Mouse (Mus musculus): ENCODE results near the gene Arsg.

Arsg gene

DNA sequence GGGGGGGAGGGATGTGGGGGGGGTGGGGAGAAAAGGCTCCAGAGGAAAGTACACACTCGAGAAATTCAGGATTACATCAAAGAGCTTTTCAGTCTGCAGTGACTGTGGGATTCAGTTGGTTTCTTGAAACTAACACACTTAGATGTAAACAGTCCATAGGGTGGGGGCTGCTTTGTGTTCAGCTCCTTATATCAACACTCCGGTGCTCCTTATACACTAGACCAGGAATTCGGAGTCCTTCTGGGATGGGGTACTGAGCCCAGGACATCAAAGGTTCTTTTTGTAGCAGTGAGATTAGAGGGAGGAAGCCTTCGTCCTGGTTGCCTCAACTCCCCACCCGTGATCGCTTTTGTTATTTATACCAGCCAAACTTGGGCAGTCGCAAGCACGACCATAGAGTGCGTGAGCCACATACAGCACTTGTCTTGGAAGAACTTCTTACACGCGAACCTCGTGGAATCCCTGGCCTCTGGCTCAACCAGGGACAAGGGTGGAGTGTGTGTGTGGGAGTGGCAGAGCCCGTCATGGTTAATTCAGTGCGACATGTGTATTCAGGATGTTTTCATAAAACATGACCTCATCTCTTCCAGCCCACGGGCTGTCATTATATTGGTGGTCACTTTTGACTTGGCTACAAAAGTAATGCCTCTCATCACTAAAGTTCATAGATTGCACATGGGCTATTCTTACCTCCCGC, 73.3 kb downstream of the Arsg start:
- no peak for DNase-seq

DNA sequence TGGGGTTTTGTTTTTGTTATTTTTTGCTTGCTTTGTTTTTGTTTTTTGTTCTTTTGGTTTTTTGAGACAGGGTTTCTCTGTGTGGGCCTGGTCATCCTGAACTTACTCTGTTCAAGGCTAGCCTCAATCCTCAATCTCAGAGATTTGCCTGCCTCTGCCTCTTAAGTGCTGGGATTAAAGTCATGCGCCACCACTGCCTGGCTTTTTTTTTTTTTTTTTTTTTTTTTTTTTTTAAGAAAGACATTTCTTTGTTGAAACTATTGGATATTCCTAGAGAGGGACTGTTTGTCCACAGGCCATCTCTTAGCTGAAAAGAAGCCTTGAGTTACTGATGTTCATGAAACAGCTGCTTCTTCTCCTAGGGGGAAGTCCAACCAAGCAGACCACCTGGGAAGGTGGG, 74.5 kb downstream of the Arsg start:
- no peak for DNase-seq

DNA sequence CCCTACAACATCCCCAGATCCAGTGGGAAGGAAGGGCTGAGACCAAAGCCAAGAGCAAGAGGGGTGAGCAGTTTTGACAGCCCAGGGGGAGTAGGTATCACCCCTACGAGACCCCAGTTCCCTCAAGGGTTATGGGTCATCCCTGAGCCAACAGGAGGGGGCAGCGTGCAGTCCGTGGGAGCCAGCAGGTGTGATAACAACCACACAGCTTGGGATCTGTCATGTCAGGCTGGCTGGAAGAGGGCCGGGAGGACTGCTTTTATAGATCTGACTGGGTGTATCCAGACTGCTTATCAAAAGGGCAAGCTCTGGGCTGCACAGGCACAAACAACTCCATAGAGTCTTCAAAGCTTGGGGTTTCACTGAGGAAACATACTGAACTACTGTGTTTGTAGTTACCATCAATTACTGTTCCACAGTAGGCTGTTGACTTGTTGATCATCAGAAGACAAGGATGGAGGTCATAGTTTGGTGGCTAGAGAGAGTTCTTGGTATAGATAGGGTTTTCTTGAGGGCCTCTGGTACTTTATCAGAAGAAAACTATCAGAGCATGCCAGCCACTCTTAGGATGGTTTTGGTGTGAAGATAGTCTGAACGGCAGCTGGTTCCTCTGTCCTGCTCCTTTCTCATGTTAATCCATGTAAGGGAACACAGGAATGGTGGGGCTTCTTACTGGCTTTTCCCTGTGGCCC, 76.6 kb downstream of the Arsg start:
- no peak for DNase-seq

DNA sequence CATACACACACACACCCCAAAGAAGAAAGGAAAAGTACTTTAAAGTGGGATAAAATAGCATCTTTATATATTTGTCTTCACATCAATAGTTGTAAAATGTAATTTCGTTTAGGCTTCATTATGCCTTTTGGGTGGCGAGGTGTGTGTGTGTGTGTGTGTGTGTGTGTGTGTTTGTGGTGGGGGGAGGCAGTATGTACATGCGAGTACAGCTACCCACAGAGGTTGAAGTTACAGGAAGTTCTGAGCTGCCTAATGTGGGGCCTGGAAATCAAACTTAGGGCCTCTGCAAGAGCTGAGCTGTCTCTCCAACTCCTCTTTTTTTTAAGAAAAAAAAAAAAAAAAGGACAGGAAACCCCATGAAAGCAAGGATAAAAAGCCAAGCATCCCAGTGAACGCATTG, 80.7 kb downstream of the Arsg start:
- peak; percentile 35 for DNase-seq

DNA sequence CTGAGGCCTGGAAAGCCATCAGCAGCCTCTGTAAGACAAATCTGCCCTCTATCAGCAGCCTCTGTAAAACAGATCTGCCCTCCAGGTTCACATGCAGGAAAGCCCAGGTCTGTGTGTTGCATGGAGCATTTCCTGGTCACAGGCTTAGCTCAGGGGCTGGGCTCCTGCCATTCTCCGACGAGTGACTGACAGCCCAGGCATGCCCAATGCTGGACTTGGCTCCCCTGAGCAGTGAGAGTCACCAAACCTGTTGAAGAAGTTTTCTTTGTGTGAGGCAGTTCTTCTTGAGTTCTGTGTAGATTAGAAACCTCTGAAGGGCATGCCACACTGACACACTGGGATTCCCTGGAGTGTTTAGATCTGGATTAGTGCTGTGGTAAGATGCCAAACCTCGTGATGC, 81.3 kb downstream of the Arsg start:
- DNase-seq, result peak; percentile 12

DNA sequence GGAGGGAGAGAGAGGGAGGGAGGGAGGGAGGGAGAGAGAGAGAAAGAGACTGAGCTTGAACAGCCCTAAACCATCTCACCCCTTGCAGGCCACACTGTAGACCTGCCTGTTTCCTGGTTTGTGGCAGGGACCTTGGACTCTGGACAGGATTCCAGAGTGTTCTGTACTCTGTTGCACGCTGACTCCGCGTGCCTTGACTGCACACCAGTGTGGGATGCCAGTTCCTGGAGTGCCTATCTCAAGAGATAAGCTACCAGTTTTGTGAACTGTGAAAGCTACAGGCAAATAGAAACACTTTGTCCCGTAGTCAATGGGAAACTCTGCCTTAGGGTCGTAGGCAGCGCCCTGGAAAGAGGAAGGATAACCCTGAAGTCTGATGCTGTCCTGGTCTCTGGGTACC, 83.0 kb downstream of the Arsg start:
- DNase-seq, result no peak

DNA sequence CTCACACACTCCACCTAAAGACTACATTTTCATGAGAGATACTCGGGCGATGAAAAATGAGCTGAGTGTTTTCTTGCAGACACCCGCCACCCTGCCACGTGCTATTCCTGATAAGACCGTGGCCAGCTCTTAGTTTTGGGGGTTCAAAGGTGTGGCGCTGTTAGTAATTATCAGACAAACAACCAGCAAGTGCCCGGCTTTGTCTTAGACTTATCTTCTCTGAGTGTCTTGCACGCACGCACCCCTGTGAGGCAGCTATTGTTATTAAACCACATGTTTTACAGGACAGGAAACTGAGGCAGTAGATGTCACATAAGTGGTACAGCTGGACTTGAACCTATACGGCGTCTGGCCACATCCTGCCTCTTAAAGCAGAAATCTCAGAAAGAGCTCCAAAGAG, 84.2 kb downstream of the Arsg start:
- no peak for DNase-seq

DNA sequence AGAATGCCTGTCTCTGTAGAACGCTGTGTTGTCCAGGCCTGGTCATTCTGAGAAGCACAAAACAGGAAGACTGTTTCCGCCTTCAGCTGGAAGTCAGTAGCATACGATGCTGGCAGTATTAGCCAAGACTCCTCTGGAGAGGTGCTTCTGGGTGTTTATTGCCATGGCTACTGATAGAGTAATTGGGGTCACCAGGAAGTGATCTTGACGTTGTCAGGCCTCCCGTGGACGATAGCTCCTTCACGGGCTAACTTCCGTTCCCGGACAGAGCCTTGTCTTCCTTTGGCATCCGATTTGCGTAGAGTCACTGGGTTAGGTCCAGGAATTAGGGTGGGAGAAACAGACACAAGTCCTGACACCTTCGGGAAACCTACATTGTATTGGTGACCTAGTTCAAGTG, 86.1 kb downstream of the Arsg start:
- no peak for DNase-seq

DNA sequence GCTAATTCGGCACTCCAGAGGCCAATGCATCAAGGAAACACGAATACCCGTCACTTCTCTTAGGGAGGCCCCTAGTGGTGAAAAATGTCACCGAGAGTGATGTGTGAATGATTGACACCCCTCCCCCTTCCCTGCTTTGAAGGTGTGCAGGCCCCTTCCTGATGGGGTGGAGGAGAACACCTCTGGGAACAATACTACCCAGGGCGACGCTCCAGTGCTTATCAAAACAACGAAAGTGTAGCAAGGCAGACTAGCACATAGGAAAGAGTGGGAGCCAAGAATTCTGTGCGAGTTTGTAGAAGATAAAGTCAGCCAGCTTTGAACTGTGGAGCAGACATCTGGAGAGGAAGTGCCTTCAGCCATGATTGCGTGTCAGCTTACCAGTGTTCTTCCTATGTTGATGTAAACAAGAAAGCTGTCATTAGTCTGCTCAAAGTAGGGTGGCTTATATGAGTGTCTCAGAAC, 87.7 kb downstream of the Arsg start:
- DNase-seq, result peak; percentile 80

DNA sequence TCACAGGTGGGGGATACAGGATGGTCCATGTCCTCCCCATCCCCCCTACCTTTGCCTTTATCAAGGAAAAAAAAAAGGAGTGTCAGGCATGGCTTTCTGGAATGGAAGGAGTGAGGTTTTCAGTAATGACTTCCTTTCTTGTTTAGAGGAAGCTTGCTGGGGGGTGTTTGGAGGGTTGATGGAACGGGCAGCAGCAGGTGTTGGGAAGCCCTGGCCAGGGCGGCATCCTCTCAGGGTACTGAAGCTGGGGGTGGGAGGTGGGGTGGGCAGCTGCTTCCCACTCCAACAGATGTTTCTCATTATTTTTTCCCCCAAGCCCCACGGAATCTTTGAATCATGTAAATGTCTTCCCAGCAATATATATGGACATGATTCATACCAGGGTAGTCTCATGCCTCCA, 88.3 kb downstream of the Arsg start:
- no peak for DNase-seq

DNA sequence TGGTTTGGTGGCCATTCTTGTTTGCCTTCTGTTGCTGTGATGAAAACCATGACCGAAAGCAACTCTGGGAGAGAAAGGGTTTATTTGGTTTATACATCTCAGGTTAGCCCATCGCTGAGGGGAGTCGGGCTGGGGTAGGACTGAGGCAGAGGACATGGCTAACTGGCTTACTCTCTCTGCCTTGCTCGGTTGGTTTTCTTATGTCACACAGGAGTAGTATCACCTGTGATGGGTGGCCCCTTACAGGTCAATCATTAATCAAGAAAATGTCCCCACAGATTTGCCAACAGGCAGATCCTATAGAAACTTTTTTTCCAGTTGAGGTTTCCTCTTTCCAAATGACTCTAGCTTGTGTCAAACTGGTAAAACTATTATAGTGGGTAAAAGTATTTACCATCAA, 90.5 kb downstream of the Arsg start:
- DNase-seq, result no peak

DNA sequence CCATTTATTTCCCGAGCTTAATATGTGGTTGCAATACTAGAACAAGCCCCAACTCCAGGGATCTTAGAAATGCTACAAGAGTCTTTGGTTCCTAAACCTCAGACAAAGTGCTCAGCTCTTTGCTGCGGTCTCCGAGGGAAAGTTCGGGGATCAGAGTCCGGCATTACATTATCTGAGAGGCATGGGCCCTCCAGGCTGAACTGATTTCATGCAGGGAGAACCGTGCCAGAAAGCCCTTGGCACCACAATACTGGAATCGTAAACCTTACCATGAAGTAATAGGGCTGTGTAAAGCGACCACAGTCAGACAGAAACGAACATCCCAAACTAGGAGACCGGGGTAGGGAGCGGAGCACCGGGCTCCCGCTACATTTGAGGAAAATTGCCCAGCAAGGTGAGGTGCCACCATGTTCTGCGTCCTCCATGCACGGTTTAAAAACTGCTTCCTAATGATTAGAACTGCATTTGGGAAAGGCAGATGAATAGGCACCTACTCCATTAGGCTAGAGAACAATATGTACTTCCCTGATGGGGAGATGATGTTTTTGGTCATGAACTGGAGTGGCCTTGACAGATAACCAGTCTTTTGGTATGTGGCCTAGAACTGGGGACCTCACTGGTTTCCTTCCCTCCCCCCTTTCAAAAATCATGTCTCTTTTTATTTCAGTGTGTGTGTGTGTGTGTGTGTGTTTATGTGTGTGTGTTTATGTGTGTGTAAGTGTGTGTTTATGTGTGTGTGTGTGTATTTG, 91.5 kb downstream of the Arsg start:
- no peak for DNase-seq

DNA sequence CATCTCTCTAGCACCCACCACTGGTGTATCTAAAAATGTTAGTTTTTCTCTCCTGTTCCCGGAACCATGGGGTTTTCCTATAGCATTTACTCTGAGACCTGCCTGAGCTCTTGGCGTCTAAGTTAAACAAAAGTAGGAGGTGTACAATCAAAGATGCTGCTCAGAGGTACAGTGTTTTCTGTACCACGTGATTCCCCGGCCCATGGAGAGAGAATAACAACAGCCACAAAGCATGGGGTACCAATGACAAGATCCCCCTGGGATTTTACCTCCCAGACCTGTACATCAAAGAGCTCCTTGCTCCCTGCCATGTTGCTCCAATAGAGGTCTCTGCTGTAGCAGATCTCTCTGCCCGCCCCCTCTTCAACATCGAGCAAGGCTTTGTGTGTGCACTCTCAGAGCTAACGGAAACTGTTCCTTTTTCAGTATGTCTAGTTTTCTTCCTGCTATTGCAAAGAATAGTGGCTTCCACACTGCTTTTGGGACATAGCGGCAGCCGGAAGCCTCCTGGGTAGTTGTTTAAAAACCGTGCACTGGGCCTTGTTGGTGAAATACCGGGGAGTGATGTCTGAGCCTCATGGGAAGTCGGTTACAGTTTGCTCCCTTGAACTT, 95.9 kb downstream of the Arsg start:
- no peak for DNase-seq

DNA sequence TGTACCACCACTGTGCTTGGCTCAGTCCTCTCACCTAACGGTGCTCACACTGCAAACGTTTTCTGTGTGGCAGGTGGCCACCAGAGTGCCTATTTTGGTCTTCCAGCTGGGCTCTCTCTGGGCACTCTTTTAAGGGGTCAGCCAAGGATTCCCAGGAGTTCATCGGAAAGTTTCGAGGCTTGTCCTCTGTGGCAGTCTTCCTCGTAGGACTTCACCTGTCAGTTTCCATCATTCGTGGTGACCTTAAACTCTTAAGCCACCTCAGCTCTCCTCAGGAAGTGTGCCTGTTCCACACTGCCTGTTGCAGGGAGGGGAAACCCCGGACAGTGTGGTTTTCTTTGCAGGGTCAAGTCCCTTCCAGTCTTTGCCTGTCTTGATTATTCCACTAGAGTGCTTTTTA, 96.6 kb downstream of the Arsg start:
- no peak for DNase-seq

DNA sequence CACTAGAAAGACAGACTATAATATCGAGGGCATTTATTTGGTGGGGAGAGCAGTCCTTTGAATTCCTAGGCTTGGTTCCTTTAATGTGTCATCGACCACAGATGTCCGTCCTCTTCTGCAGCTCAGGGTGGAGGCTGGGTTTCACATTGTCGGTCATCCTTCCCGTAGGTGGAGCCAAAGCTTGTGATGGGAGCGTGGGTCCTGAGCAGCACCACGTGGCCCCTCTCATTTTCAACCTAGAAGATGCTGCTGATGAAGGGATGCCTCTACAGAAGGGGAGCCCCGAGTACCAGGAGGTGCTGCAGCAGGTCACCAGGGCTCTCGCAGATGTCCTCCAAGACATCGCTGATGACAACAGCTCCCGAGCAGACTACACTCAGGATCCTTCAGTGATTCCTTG, 98.9 kb downstream of the Arsg start:
- DNase-seq, result no peak

DNA sequence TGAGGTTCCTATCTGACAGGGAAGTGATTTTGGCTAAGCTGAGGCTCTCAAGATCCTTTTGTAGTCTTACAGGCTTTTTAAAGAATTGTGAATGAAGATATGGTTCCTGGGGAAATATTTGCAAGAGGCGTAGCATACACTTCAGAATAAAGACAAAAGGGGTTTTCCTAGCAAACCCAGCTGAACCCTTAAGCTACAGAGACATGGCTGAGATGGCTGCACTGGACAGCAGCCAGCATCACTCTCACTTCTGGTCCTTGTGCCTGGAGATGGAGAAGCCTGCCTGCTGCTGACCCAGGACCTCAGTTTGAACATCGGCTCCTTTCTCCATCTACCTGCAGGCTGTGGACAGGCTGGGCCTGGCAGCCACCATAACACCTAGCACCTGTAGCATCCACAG, 101.4 kb downstream of the Arsg start:
- no peak for DNase-seq

DNA sequence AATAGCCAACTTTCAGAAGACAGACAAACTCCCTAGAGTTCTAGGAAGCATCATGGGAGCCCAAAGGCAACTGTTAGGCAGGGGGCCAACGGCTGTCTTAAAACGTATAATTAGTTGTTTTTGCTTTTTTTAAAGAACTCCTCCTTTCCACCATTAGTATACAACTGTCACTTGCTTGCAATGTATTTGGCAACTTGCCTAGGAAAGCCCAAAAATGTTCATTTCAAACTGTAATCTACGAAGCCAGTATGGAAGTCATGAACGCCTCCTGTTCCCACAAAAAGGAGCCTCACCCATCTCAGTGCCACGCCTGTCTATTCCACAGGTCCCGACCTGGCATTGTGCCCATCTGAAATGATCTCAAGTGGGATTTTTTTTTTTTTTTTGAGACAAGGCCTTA, 102.7 kb downstream of the Arsg start:
- DNase-seq, result no peak

DNA sequence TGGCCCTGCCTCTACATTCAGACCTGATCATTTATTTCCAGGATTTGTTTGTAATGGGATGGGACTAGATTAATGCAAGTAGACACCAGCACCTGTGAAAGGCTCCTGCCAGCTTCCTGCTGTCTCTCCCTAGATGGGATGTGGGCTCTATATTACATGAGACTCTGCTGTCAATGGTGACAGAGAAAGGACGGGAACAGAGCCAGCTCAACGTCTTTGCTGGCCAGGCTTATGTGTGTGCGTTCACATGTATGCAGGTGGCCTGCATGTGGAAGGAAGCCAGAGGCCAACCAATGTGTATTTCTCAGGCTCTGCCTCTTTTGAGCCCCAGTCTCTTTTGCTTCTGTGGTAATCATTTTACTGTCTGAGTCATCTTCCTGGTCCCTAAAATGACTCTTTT, 105.4 kb downstream of the Arsg start:
- no peak for DNase-seq

DNA sequence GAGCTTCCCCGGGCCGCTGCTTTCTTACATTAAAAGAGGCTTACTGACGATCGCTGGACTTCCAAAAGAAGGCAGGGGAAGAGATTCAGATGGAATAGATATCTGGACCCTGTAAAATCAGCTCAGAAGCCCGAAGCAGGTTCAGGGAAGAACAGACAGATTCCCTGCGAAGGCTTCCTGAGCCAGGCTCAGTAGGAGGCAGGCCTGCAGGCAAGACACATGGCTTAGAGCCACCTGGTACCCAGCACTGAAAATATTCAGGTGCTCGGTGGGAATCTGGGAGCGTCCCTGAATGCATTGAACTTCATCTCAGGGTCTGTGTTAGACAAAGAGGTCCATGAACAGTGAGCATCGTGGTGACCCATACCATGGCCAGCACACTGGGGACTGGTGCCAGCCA, 106.8 kb downstream of the Arsg start:
- DNase-seq, result no peak

DNA sequence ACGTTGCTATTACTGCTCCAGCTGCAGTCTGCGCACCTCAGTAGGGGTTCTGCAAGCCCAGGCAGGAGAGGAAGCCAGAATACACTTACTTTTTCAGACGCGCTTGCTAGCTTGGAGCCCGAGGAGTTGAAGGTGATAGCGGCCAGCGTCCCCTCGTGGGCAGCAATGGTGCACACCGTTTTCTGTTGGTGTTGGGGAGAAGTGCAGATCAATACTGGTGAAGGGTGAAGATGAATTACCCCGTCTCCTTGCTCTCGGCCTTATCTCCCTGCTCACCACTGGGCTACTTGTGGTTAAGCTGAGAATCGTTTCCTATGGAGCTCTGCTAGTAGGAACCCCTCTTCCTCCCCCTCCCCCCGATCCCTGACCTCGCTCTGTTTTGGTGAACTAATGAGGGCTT, 110.8 kb downstream of the Arsg start:
- DNase-seq, result no peak

DNA sequence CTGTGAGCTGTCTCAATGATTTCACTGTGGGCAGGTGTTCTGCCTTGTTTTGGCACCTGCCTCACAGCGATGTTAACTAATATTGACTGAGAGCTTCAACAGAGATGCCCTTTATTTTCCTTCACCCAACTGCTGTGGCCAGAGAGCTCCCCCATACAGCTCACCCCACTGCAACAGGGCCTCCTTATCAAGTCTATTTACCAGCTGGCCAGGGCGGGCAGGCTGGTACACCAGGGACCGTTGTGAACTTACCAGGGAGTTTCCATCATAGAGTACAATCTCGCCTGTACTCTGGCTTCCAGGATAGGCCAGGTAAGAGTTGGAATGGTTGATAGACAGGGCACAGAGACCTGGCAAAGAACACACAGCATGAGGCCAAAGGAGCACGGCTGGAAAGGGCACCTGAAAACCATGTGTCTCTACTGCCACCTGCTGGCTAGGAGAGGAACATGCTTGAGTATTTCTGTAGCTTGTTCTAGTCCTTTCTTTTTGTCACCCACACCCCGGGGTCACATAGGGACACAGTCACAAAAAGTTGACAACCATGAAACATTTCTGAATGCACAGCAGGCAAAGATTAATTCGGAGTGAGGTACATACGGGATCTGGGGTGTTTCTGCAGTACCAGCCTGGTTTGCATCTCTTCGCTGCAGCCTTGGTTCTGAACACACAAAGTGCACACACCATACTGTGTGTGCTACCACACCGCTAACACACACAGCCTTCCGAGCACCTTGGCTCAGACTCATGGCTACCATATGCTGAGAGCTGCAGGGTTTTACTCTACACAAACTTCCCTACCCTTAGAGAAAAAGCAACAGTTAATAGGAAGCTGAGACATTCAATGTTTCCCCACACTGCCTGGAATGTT, 111.9 kb downstream of the Arsg start:
- peak; percentile 81 for DNase-seq

DNA sequence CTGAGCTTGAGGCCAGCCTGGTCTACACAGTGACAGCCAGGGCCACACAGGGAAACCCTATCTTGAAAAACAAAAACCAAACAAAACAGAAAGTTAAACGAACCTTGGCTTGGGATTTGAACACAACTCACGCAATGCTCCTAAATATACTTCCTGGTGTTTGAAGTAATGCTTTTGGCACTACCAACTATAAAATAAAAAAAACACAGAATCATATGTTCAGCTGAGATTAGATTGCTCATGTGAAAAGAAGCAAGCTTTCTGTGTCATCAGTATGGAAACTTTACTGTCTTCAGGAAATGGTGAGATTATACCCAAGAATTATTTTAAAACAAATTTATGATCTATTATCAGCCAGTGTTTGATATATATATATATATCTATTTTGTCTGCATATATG, 113.2 kb downstream of the Arsg start:
- no peak for DNase-seq

DNA sequence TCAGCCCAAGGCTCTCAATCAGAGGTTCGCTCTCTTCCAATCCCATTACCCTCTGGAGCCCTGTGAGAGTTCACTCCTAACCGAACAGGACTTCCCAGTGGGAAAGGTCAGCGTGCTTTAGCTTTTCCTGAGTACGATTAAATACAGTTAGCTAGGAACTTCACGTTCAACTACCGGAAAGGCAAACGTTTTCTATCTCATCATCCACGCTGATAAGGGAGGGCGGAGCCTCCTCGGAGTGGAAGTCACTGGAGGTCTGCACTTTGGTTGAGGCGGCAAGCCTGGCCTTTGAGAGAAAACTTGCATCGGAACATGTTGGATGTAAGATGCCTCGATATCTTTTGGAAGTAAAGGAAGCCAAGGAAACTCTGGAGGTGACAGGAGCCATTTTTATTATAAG, 113.8 kb downstream of the Arsg start:
- no peak for DNase-seq
